Mouse (Mus musculus) cerebral cortex, adult 2 months (tissue): ENCODE results near the gene Pdcd2l.

ENCODE experiments used
- WGBS: fragments of 180-500 bp; shearing (Covaris S2); methylation state at CpG from one replicate; pipeline ENCODE4 v1.1.7; 2018; 5-methylcytosine and 5-hydroxymethylcytosine counted together

Gene Pdcd2l

GRCm38 (mm10) chr7:34196132-34197128 is at the start of gene Pdcd2l:
Gene Pdcd2l (minus strand): TSS chr7:34196661.
- 2% methylated on average over 70 of the region's 70 CpGs for WGBS

- 66% methylated on average over 11 of the region's 11 CpGs for WGBS
These were observed 45.7 kb upstream of the Pdcd2l start for GRCm38 (mm10) chr7:34242176-34242575.

- WGBS: 93% methylated on average over 5 of the region's 5 CpGs
These were observed 41.6 kb upstream of the Pdcd2l start for GRCm38 (mm10) chr7:34238086-34238485.

- 83% methylated on average over 5 of the region's 5 CpGs for WGBS
These were observed 39.1 kb upstream of the Pdcd2l start for GRCm38 (mm10) chr7:34235602-34236001.

GRCm38 (mm10) chr7:34234610-34235561 is 38.4 kb upstream of the Pdcd2l start:
- 2% methylated on average over 17 of the region's 17 CpGs for WGBS

- under 1% methylated on average over 46 of the region's 46 CpGs for WGBS
These were observed 37.6 kb upstream of the Pdcd2l start for GRCm38 (mm10) chr7:34233909-34234609.

GRCm38 (mm10) chr7:34232785-34233725 is 36.6 kb upstream of the Pdcd2l start:
- 44% methylated on average over 7 of the region's 7 CpGs for WGBS

GRCm38 (mm10) chr7:34230116-34230515 is 33.7 kb upstream of the Pdcd2l start, which contains the start of gene Gpi1:
Gene Gpi1 (minus strand): TSS chr7:34230336.
- under 1% methylated on average over 39 of the region's 39 CpGs for WGBS

- 2% methylated on average over 19 of the region's 19 CpGs for WGBS
These were observed 33.2 kb upstream of the Pdcd2l start for GRCm38 (mm10) chr7:34229691-34230111.

GRCm38 (mm10) chr7:34229153-34229552 is 32.7 kb upstream of the Pdcd2l start:
- 8% methylated on average over 5 of the region's 5 CpGs for WGBS

GRCm38 (mm10) chr7:34228641-34229040 is 32.2 kb upstream of the Pdcd2l start:
- WGBS: 26% methylated on average over 9 of the region's 9 CpGs

- 78% methylated on average over 12 of the region's 12 CpGs for WGBS
These were observed 30.4 kb upstream of the Pdcd2l start for GRCm38 (mm10) chr7:34226846-34227245.

- WGBS: 37% methylated on average over 8 of the region's 8 CpGs
These were observed 29.6 kb upstream of the Pdcd2l start for GRCm38 (mm10) chr7:34226086-34226485.

- WGBS: 91% methylated on average over 6 of the region's 6 CpGs
These were observed 27.8 kb upstream of the Pdcd2l start for GRCm38 (mm10) chr7:34224308-34224707.

- 94% methylated on average over 10 of the region's 10 CpGs for WGBS
These were observed 25.9 kb upstream of the Pdcd2l start for GRCm38 (mm10) chr7:34222340-34222739.

- 83% methylated on average over 9 of the region's 9 CpGs for WGBS
These were observed 25.3 kb upstream of the Pdcd2l start for GRCm38 (mm10) chr7:34221594-34222250.

GRCm38 (mm10) chr7:34218496-34218895 is 22.0 kb upstream of the Pdcd2l start:
- 85% methylated on average over 1 of the region's 1 CpGs for WGBS

GRCm38 (mm10) chr7:34216474-34216873 is 20.0 kb upstream of the Pdcd2l start:
- 93% methylated on average over 10 of the region's 10 CpGs for WGBS

- 87% methylated on average over 9 of the region's 9 CpGs for WGBS
These were observed 19.0 kb upstream of the Pdcd2l start for GRCm38 (mm10) chr7:34215481-34215880.

GRCm38 (mm10) chr7:34214644-34215043 is 18.2 kb upstream of the Pdcd2l start:
- 61% methylated on average over 8 of the region's 8 CpGs for WGBS
